Mouse (Mus musculus) erythroblast, embryonic 14.5 days (primary cell): ENCODE measurements around the gene Gm9903.

ENCODE experiments used
- GATA1 ChIP-seq: IDR thresholded peaks from 2 replicates; pipeline ENCODE4 v1.6.1; 2012; ENCODE audit warnings: low read length, inconsistent platforms, mixed read lengths
- TAL1 ChIP-seq: IDR thresholded peaks from 3 replicates; pipeline ENCODE4 v1.6.1; 2012; ENCODE audit warnings: low read length, inconsistent platforms, mixed read lengths

GRCm38 (mm10) chr5:33651017-33651416 is 21.3 kb downstream of the Gm9903 start:
- TF ChIP-seq TAL1 (no peak), GATA1 (0 out of 2 replicates have a peak, but pooled peaks have one; percentile 23)
